Mouse (Mus musculus) left cerebral cortex, adult 2 months (tissue): ENCODE measurements around the gene Tbx5. TPM values are rescaled to one million over a fixed set of nuclear protein-coding genes. Genes with fewer than 3 reads are reported as not detected.

Experiments used
- DNase-seq, 2 experiments: peaks; one replicate each; pipeline ENCODE4 v3.0.0; 2021 to 2022; ENCODE audit warnings: low spot score in 2 of 2, mixed read lengths in 1 of 2; ENCODE audit errors: extremely low spot score in 1 of 2
- H3K27ac ChIP-seq: fragments of 200-600 bp; 2 replicates; pipeline ENCODE4 v1.8.1; 2022
- H3K4me3 ChIP-seq: fragments of 200-600 bp; 2 replicates; pipeline ENCODE4 v1.8.1; 2022
- CTCF ChIP-seq: fragments of 200-600 bp; IDR thresholded peaks from 2 replicates; pipeline ENCODE4 v1.8.1; 2022; ENCODE audit warnings: antibody characterized with exemption, mild to moderate bottlenecking, moderate library complexity
- intact Hi-C: fragments of 180-260 bp; cut with DNase I; formaldehyde crosslinking; loops from one replicate; pipeline ENCODE4 v1.15.1; 2025
- total RNA-seq, 2 experiments: library from RNA; stranded (reverse); gene quantifications; 2 replicates each; pipeline ENCODE4 v1.2.3; 2021

Gene Tbx5
- total RNA-seq, 2 experiments from 2014 or later, result not detected

GRCm38 (mm10) chr5:119820452-119820851, 12.0 kb upstream of the Tbx5 start:
- no peak for TF ChIP-seq CTCF
- H3K27ac ChIP-seq, result no peak overlapping the region
- intact Hi-C loops, result no loop called here
- DNase-seq, result no peak
- no peak overlapping the region for H3K4me3 ChIP-seq

- Histone ChIP-seq H3K4me3 (no peak overlapping the region), H3K27ac (no peak overlapping the region)
- DNase-seq, result no peak
- intact Hi-C loops, result no loop called here
- TF ChIP-seq CTCF, result no peak
Observed at GRCm38 (mm10) chr5:119821506-119821905, 11.0 kb upstream of the Tbx5 start.

GRCm38 (mm10) chr5:119827341-119827740, 5.1 kb upstream of the Tbx5 start:
- no peak for DNase-seq
- no peak overlapping the region for H3K27ac ChIP-seq
- TF ChIP-seq CTCF, result no peak
- H3K4me3 ChIP-seq, result no peak overlapping the region
- intact Hi-C loops, result no loop called here

- DNase-seq, result no peak
- Histone ChIP-seq H3K27ac (no peak overlapping the region), H3K4me3 (no peak overlapping the region)
- intact Hi-C loops, result loop anchor here (10.0 kb wide), 1 partner anchor 956 kb away; no protein-coding TSS in a partner anchor
- no peak for TF ChIP-seq CTCF
Observed at GRCm38 (mm10) chr5:119830611-119831010, 1.9 kb upstream of the Tbx5 start.

GRCm38 (mm10) chr5:119831201-119831771, 1.2 kb upstream of the Tbx5 start:
- intact Hi-C loops, result loop anchor here (10.0 kb wide), 1 partner anchor 956 kb away; no protein-coding TSS in a partner anchor
- no peak for DNase-seq
- Histone ChIP-seq H3K27ac (no peak overlapping the region), H3K4me3 (no peak overlapping the region)
- no peak for TF ChIP-seq CTCF

GRCm38 (mm10) chr5:119831791-119832478, 533 bp upstream of the Tbx5 start:
- TF ChIP-seq CTCF, result no peak
- H3K27ac ChIP-seq, result no peak overlapping the region
- intact Hi-C loops, result loop anchor here (2.0 to 10.0 kb wide), 2 partner anchors 27 to 957 kb away; no protein-coding TSS in a partner anchor
- DNase-seq, result no peak
- no peak overlapping the region for H3K4me3 ChIP-seq

GRCm38 (mm10) chr5:119833223-119834030, 959 bp downstream of the Tbx5 start:
- no peak for DNase-seq
- TF ChIP-seq CTCF, result no peak
- Histone ChIP-seq H3K4me3 (no peak overlapping the region), H3K27ac (no peak overlapping the region)
- intact Hi-C loops, result loop anchor here (2.0 to 10.0 kb wide), 2 partner anchors 29 to 959 kb away; no protein-coding TSS in a partner anchor

- TF ChIP-seq CTCF, result no peak
- H3K4me3 ChIP-seq, result no peak overlapping the region
- intact Hi-C loops, result loop anchor here (10.0 kb wide), 1 partner anchor 959 kb away; no protein-coding TSS in a partner anchor
- no peak overlapping the region for H3K27ac ChIP-seq
- no peak for DNase-seq
Observed at GRCm38 (mm10) chr5:119834031-119834403, 1.5 kb downstream of the Tbx5 start.

GRCm38 (mm10) chr5:119835053-119835867, 2.8 kb downstream of the Tbx5 start:
- intact Hi-C loops, result loop anchor here (5.0 to 10.0 kb wide), 3 partner anchors 163 to 960 kb away; partner anchors contain the start of gene Tbx3
- no peak for DNase-seq
- Histone ChIP-seq H3K27ac (no peak overlapping the region), H3K4me3 (no peak overlapping the region)
- no peak for TF ChIP-seq CTCF

- no peak for DNase-seq
- intact Hi-C loops, result loop anchor here (5.0 to 10.0 kb wide), 3 partner anchors 164 to 961 kb away; partner anchors contain the start of gene Tbx3
- no peak for TF ChIP-seq CTCF
- Histone ChIP-seq H3K4me3 (no peak overlapping the region), H3K27ac (no peak overlapping the region)
Observed at GRCm38 (mm10) chr5:119835868-119836209, 3.4 kb downstream of the Tbx5 start.

GRCm38 (mm10) chr5:119836618-119837305, 4.3 kb downstream of the Tbx5 start:
- intact Hi-C loops, result loop anchor here (5.0 to 10.0 kb wide), 3 partner anchors 164 to 962 kb away; partner anchors contain the start of gene Tbx3
- H3K4me3 ChIP-seq, result no peak overlapping the region
- H3K27ac ChIP-seq, result no peak overlapping the region
- TF ChIP-seq CTCF, result no peak
- DNase-seq, result no peak
